Mouse (Mus musculus): ENCODE results near the gene Ipo7. TPM values are rescaled to one million over a fixed set of nuclear protein-coding genes. Genes with fewer than 3 reads are reported as not detected.
A peak's percentile ranks its signal among the peaks of the same experiment; 100 is the strongest.
"Not testable (repeated sequence)": the region's sequence is repeated elsewhere in the genome, so short reads cannot be mapped to it uniquely, and the experiment has no call there.

Gene Ipo7
- 57.6 and 67.1 TPM in 2 replicates for polyA plus RNA-seq (2015; fragmentation: Nextera tagmentation; extraction: Ambion mirVana)

DNA sequence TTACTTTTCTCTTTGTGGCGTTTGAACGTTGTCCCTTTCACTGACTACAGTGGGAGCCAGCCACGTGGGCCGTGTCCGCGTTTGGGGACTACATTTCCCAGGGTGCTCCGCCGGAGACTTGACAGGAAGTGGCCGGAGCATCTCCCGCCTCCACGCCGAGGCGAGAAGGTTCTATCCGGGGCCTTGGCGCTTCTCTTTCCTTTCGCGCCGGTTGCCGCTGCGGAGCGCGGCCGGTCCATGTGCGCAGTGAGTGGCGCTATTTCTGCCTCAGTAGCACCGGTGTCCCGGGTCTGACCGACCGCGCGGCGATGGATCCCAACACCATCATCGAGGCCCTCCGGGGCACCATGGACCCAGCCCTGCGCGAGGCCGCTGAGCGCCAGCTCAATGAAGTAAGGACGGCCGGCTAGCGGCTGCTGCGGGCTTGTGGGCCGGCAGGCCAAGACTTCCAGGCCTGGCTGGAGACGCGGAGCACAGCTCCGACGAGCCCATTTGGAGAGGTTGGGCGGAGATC, at the start of gene Ipo7:
TSS of gene Ipo7 (plus strand) at position 158 of the 514 bp plus-strand sequence.
- peak; percentile 100 for ATAC-seq
- no peaks in the 10 kb centered on the region for H3K36me3 ChIP-seq (ENCODE audit: control insufficient read depth, insufficient read depth)
- H3K9ac ChIP-seq (replicated peaks; ENCODE audit: low read depth, low read length), result peak within 1 kb of the TSS; percentile 96
- H3K4me2 ChIP-seq (ENCODE audit: low read length), result peak within 1 kb of the TSS; percentile 97
- H3K27ac ChIP-seq (ENCODE audit: low read length), result peak within 1 kb of the TSS; percentile 83
- H3K4me1 ChIP-seq (replicated peaks; ENCODE audit: control insufficient read depth, insufficient read depth, low read length), result peaks cover 10% of the 10 kb centered on the region
- H3K9me3 ChIP-seq (ENCODE audit: control insufficient read depth, low read length), result no peaks in the 10 kb centered on the region
- under 1% methylated on average over 48 of the region's 48 CpGs for WGBS
- no peaks in the 10 kb centered on the region for H3K27me3 ChIP-seq (replicated peaks; ENCODE audit: control insufficient read depth, insufficient read depth, low read length)
- H3K4me3 ChIP-seq (replicated peaks; ENCODE audit: low read length), result peak within 1 kb of the TSS; percentile 92

DNA sequence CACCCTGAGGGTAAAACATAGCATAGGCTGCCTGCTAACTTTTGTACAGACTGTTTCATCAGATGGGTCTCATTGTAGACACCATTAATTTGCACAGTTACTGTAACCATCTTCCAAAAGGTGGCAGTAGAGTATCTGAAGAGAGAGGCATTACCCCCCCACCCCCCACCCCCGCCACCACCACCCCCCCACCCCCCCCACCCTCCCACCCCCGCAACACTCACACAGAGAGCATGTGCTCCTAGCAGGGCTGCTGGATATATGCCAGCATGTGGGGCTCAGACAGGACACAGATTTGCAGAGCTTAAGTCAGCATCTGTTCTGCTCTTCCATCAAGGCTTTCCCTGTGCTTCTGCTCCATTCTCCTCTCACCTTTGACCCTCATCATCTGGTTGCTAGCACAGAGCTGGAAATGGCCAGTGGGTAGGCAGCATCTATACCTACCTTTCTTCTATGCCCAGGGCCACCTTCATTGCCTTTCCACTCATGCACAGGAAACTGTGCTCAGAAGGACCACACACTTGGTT, 49.1 kb upstream of the Ipo7 start:
- H3K4me1 ChIP-seq (replicated peaks; ENCODE audit: control insufficient read depth, insufficient read depth, low read length), result peaks cover 20% of the 10 kb centered on the region
- 0% methylated on average over 2 of the region's 2 CpGs for WGBS
- peak; percentile 88 for ATAC-seq
- H3K4me2 ChIP-seq (ENCODE audit: low read length), result no peak overlapping the region
- no peaks in the 10 kb centered on the region for H3K27me3 ChIP-seq (replicated peaks; ENCODE audit: control insufficient read depth, insufficient read depth, low read length)
- H3K4me3 ChIP-seq (replicated peaks; ENCODE audit: low read length), result no peak overlapping the region
- no peak overlapping the region for H3K9ac ChIP-seq (replicated peaks; ENCODE audit: low read depth, low read length)
- peak overlapping the region; percentile 88 for H3K27ac ChIP-seq (ENCODE audit: low read length)
- H3K36me3 ChIP-seq (ENCODE audit: control insufficient read depth, insufficient read depth), result 0 out of 2 replicates have a peak, but pooled peaks cover 3% of the 10 kb centered on the region
- no peaks in the 10 kb centered on the region for H3K9me3 ChIP-seq (ENCODE audit: control insufficient read depth, low read length)

DNA sequence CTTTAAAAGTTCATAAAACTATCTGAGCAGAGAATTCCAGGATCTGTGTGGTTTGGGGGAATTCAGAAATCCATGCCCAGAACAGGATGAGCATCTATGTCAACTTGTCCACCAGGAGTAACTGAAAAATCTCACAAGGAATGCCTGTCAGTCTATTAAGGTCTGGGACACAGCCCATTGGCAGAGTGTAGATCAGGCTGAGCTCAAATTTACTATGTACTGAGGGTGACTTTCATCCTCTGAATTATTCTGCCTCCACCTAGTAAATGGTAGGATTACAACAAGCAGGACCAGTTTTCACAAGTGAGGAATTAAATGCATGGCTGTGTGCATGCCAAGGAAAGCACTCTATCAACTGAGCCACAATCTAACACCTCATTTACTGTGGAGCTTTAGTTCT, 48.5 kb upstream of the Ipo7 start:
- Histone ChIP-seq H3K9ac (replicated peaks; ENCODE audit: low read depth, low read length) (no peak overlapping the region), H3K4me1 (replicated peaks; ENCODE audit: control insufficient read depth, insufficient read depth, low read length) (peaks cover 20% of the 10 kb centered on the region), H3K27me3 (replicated peaks; ENCODE audit: control insufficient read depth, insufficient read depth, low read length) (no peaks in the 10 kb centered on the region), H3K4me3 (replicated peaks; ENCODE audit: low read length) (no peak overlapping the region), H3K4me2 (ENCODE audit: low read length) (no peak overlapping the region), H3K9me3 (ENCODE audit: control insufficient read depth, low read length) (no peaks in the 10 kb centered on the region), H3K36me3 (ENCODE audit: control insufficient read depth, insufficient read depth) (0 out of 2 replicates have a peak, but pooled peaks cover 3% of the 10 kb centered on the region), H3K27ac (ENCODE audit: low read length) (peak overlapping the region; percentile 88)
- no peak for ATAC-seq

DNA sequence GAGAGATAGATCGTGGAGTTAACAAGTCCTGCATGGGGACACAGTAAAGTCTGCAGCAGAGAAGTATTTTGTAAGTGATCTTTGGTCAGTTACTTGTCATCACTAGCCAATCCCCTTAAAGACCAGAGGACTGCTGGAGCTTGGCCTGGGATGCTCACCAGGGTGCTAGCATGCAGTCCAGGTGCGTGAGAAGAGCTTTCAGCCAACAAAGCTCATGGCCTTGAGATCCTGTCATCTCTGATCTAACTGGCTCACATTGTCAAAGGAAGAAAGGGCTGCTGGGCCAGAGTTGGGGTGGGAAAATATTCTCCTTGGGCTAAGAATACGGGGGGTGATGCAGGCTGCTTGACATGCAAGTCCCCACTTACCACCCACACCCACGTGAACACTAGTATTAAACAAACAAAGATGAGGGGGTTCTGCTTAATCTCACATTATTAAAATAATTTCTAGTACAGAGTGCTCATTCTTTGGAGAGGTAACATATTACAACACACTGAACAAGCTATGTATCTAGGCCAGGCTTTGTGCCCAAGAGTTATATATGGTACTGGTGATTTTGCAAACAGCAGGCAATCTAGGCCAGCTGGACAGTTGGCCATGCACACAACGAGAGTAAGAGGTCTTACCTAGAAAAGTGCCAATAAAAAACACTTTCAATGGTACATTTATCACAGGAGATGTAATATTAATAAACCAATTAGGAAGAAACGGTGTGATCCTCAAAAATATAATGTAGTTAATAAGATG, 41.9 kb upstream of the Ipo7 start:
- H3K4me3 ChIP-seq (replicated peaks; ENCODE audit: low read length), result no peak overlapping the region
- 91% methylated on average over 6 of the region's 6 CpGs for WGBS
- peaks cover 7% of the 10 kb centered on the region for H3K36me3 ChIP-seq (ENCODE audit: control insufficient read depth, insufficient read depth)
- ATAC-seq, result no peak
- H3K9ac ChIP-seq (replicated peaks; ENCODE audit: low read depth, low read length), result no peak overlapping the region
- H3K27ac ChIP-seq (ENCODE audit: low read length), result no peak overlapping the region
- no peaks in the 10 kb centered on the region for H3K4me1 ChIP-seq (replicated peaks; ENCODE audit: control insufficient read depth, insufficient read depth, low read length)
- H3K27me3 ChIP-seq (replicated peaks; ENCODE audit: control insufficient read depth, insufficient read depth, low read length), result no peaks in the 10 kb centered on the region
- H3K9me3 ChIP-seq (ENCODE audit: control insufficient read depth, low read length), result no peaks in the 10 kb centered on the region
- H3K4me2 ChIP-seq (ENCODE audit: low read length), result no peak overlapping the region

DNA sequence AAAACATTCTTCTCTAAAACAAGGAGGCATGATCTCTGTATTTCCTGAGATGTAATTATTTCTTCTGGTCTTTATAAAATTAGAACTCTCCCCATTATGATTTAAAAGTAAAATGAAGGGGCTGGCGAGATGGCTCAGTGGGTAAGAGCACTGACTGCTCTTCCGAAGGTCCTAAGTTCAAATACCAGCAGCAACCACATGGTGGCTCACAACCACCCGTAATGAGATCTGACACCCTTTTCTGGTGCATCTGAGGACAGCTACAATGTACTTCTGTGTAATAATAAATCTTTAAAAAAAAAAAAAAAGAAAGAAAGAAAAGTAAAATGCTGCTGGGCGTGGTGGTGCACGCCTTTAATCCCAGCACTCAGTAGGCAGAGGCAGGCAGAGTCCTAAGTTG, 40.9 kb upstream of the Ipo7 start:
- WGBS, result 80% methylated on average over 5 of the region's 5 CpGs
- ATAC-seq; H3K9me3 ChIP-seq (ENCODE audit: control insufficient read depth, low read length); H3K4me3 ChIP-seq (replicated peaks; ENCODE audit: low read length); H3K9ac ChIP-seq (replicated peaks; ENCODE audit: low read depth, low read length); H3K4me2 ChIP-seq (ENCODE audit: low read length); H3K27me3 ChIP-seq (replicated peaks; ENCODE audit: control insufficient read depth, insufficient read depth, low read length); H3K4me1 ChIP-seq (replicated peaks; ENCODE audit: control insufficient read depth, insufficient read depth, low read length); H3K27ac ChIP-seq (ENCODE audit: low read length): not testable (repeated sequence)
- H3K36me3 ChIP-seq (ENCODE audit: control insufficient read depth, insufficient read depth), result peaks cover 13% of the 10 kb centered on the region

DNA sequence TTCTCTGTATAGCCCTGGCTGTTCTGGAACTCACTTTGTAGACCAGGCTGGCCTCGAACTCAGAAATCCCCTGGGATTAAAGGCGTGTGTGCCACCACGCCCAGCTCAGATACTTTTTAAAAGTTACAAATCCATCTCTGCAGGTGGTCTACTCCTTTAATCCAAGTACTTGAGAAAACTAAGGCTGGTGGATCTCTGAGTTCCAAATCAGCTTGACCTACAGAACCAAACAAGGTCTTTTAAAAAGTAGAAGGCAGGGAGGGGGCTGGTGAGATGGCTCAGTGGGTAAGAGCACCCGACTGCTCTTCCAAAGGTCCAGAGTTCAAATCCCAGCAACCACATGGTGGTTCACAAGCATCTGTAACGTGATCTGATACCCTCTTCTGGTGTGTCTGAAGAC, 33.5 kb upstream of the Ipo7 start:
- 75% methylated on average over 5 of the region's 5 CpGs for WGBS
- not testable (repeated sequence) for H3K27me3 ChIP-seq (replicated peaks; ENCODE audit: control insufficient read depth, insufficient read depth, low read length); H3K27ac ChIP-seq (ENCODE audit: low read length); H3K9me3 ChIP-seq (ENCODE audit: control insufficient read depth, low read length); H3K9ac ChIP-seq (replicated peaks; ENCODE audit: low read depth, low read length); H3K36me3 ChIP-seq (ENCODE audit: control insufficient read depth, insufficient read depth); H3K4me2 ChIP-seq (ENCODE audit: low read length); ATAC-seq; H3K4me3 ChIP-seq (replicated peaks; ENCODE audit: low read length)
- peaks cover 14% of the 10 kb centered on the region for H3K4me1 ChIP-seq (replicated peaks; ENCODE audit: control insufficient read depth, insufficient read depth, low read length)

DNA sequence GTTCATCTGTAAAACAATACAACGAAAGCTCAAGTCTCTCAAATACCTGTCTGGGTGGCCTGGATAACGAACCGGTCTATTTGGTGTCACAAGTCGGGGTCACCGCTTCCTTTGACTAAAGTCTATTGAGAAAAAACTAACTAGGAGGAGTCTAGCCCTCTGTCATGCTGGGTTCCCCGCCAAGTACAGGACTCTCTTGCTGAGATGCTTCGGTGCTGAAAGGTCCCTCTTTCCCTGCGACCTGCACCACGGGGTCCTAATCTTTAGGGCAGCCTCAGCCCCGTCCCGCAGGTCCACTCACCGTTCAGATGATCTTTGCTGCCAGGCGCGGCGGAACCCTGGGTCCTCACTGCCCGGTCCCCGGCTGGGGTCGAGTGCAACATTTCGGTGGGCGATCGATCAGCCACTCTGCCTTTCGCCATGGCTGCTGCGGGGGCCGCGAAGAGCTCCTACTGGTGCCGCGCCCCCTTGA, 32.4 kb upstream of the Ipo7 start:
- peaks cover 5% of the 10 kb centered on the region; the same call in 1 of the 2 replicates for H3K36me3 ChIP-seq (ENCODE audit: control insufficient read depth, insufficient read depth)
- H3K9ac ChIP-seq (replicated peaks; ENCODE audit: low read depth, low read length), result peak overlapping the region; percentile 65
- H3K27ac ChIP-seq (ENCODE audit: low read length), result peak overlapping the region; percentile 45
- H3K4me1 ChIP-seq (replicated peaks; ENCODE audit: control insufficient read depth, insufficient read depth, low read length), result peaks cover 14% of the 10 kb centered on the region
- H3K4me2 ChIP-seq (ENCODE audit: low read length), result peak overlapping the region; percentile 81
- under 1% methylated on average over 27 of the region's 27 CpGs for WGBS
- peak overlapping the region; percentile 73 for H3K4me3 ChIP-seq (replicated peaks; ENCODE audit: low read length)
- no peaks in the 10 kb centered on the region for H3K9me3 ChIP-seq (ENCODE audit: control insufficient read depth, low read length)
- peak; percentile 39 for ATAC-seq
- H3K27me3 ChIP-seq (replicated peaks; ENCODE audit: control insufficient read depth, insufficient read depth, low read length), result no peaks in the 10 kb centered on the region

DNA sequence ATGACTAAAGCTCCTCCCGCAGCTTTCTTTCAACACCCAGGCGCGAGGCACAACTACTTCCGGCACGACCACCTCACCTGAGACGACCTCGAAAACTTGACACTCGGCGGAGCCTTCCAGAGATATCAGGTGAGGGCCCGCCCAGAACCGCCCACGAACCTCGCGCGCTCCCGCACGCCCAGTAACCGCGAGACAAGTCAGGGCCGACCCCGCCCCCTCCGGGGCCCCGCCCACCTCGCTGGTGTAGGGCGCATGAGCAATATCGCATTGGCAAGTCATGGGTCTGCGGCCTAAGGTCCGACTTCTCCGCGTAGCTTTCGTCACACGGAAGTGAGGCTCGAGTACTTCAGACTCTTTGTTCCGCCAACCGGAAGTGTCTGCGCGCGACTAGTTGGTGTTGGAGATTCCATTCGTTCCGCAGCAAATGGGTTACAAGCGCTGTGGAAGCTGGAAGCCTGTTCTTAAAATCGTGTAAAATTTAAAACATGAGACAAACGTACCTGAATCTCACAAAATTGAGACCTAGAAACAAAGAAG, 31.9 kb upstream of the Ipo7 start:
- Histone ChIP-seq H3K4me2 (ENCODE audit: low read length) (peak overlapping the region; percentile 81), H3K36me3 (ENCODE audit: control insufficient read depth, insufficient read depth) (peaks cover 5% of the 10 kb centered on the region; the same call in 1 of the 2 replicates), H3K27ac (ENCODE audit: low read length) (peak overlapping the region; percentile 88), H3K9me3 (ENCODE audit: control insufficient read depth, low read length) (no peaks in the 10 kb centered on the region), H3K9ac (replicated peaks; ENCODE audit: low read depth, low read length) (peak overlapping the region; percentile 65), H3K4me3 (replicated peaks; ENCODE audit: low read length) (peak overlapping the region; percentile 73), H3K4me1 (replicated peaks; ENCODE audit: control insufficient read depth, insufficient read depth, low read length) (peaks cover 14% of the 10 kb centered on the region), H3K27me3 (replicated peaks; ENCODE audit: control insufficient read depth, insufficient read depth, low read length) (no peaks in the 10 kb centered on the region)
- peak; percentile 98 for ATAC-seq
- WGBS, result under 1% methylated on average over 43 of the region's 43 CpGs

DNA sequence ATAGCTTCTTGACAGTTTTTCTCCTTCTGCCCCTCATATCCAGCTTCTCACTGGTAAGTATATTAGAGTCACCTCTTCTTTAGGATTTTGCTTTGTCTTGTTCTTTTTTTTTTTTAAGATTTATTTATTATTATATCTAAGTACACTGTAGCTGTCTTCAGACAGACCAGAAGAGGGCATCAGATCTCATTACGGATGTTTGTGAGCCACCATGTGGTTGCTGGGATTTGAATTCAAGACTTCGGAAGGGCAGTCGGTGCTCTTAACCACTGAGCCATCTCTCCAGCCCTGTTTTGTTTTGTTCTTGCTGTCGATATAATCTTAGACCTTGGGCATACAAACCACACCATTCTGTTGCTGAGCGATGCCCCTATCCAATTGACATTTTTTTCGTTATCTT, 31.3 kb upstream of the Ipo7 start, which contains the start of gene Tmem41b:
TSS of gene Tmem41b (minus strand) at position 155 of the 400 bp plus-strand sequence.
- peak within 1 kb of the TSS; percentile 65 for H3K9ac ChIP-seq (replicated peaks; ENCODE audit: low read depth, low read length)
- H3K27me3 ChIP-seq (replicated peaks; ENCODE audit: control insufficient read depth, insufficient read depth, low read length); ATAC-seq; H3K9me3 ChIP-seq (ENCODE audit: control insufficient read depth, low read length); H3K36me3 ChIP-seq (ENCODE audit: control insufficient read depth, insufficient read depth): not testable (repeated sequence)
- 42% methylated on average over 6 of the region's 6 CpGs for WGBS
- H3K4me1 ChIP-seq (replicated peaks; ENCODE audit: control insufficient read depth, insufficient read depth, low read length), result peaks cover 14% of the 10 kb centered on the region
- peak within 1 kb of the TSS; percentile 88 for H3K27ac ChIP-seq (ENCODE audit: low read length)
- peak within 1 kb of the TSS; percentile 73 for H3K4me3 ChIP-seq (replicated peaks; ENCODE audit: low read length)
- peak within 1 kb of the TSS; percentile 81 for H3K4me2 ChIP-seq (ENCODE audit: low read length)

Data from forebrain, embryonic 16.5 days (tissue).